Mouse (Mus musculus) cerebellum, adult 11-12 months (tissue): Measurements from ENCODE around the gene As3mt.
"Not testable (repeated sequence)": the region's sequence is repeated elsewhere in the genome, so short reads cannot be mapped to it uniquely, and the experiment has no call there.

Source experiments
- DNase-seq: peaks from one replicate; pipeline ENCODE4 v3.0.0; 2022

Gene As3mt

DNA sequence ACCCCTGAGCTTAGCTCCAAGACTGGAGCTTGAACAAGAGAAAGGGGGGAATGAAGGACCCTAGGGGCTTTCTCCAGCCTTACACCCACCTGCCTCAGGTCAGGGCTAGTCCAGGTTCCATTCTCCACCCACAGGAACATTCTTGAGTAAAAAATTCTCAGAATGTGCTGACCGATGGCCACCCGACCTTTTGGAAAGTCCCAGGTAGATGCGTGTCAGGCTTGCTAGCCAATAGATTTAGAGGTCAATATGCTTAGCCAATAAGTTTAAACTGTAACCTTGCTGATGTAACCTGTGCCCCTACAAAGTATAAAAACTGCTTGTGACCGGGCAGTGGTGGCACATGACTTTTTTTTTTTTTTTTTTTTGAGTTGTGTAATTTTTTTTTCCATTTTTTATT lies 49.0 kb downstream of the As3mt start:
- DNase-seq, result no peak

DNA sequence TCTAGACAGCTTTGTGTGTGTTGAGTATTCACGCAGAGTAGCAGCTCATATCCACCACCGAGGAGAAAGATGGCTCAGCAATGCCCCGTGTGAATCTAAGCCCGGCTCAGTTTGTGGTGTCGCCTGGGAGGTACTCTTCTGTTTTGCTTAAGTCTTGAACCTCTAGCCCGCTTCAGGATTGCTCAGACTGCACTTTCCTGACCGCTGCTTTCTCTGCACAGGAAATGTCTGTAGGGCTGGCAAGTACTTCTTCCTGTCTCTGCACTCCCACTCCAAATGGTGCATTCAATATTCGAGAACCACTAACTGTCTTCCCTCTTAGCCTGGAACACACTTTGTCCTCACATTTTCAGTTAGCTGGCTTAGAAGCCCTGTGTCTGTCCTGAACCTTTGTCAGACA lies 51.8 kb downstream of the As3mt start:
- no peak for DNase-seq

DNA sequence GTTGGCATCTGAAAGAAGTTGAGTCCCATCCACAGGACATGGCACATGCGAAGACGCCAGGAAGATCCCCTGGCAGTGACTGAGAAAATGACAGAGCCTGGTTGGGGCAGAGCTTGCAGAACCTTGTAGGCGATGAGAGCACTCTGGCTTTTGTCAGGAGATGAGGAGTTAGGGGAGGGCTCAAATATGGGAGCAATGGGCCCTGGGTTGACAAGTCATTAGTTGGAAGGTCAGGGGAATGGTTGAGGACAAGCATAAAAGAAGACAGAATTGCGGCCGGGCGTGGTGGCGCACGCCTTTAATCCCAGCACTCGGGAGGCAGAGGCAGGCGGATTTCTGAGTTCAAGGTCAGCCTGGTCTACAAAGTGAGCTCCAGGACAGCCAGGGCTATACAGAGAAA lies 52.7 kb downstream of the As3mt start:
- DNase-seq, result peak; percentile 45

DNA sequence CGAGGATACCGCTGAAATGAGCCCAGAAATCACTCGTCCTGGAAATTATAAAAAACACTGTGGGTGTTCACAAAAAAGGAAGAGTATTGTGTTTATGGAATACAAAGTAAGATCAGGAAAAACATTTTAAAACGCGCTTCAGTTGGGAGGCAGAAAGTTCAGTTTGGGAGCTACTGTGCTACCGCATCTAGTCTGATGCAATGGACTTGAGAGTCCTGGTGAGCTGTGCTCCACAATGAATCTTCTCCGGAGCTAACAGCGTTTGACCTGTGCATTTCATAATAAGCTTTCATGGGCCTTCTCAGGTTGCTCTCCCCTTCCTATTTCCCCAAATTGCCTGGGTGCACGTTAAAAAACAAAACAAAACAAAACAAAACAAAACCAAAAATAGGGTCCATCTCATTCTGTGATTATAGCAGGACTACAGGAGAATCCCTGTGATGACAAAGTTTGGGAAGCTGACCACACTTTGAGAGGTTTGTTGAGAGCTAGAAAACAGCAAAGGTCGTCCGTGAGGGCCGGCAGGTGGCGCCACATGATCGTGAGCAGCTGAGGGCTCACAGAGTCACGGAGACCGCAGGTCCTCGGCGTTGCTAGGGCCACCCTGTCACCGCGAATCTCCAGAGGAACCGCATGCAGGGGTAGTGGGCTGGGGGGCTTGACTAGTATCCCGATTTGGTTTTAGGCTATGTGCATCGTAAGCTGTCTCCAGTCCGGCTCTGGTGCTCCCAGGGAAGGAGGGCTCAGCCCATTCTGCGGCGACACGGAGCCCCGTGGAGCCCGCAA lies 53.3 kb downstream of the As3mt start:
- no peak for DNase-seq

DNA sequence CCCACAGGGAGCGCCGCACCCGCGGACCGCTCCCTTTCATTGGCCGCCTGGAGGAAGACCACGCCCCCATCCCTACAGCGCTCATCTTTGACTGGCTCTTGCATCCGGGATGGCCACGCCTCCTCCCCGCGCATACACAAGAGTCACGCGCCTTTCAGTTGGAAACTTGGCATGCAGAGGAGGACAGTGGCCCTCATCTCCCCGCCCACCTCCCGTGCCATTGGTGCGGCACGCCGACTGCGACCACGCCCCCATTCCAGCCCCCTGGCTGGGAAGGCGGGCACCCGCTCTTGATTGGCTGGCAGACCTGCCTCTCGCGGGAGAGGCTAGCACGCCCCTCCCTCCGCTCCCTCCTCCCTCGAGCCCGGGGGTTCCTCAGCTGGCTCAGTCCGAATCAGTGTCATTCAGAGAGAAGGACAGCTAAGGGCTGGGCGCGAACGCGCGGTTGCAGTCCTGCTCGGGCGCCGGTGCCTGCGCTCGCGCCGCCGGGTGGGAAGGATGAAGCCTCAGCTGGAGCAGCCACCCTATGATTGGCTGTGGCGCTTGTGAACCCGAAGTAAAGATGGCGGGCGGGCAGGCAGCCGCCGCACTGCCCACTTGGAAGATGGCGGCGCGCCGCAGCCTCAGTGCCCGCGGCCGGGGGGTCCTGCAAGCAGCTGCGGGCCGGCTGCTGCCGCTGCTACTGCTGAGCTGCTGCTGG lies 54.1 kb downstream of the As3mt start, which contains the start of gene Cnnm2:
Cnnm2 (plus strand) TSS at position 350 of the 700 bp plus-strand sequence.
- peak; percentile 100 for DNase-seq

DNA sequence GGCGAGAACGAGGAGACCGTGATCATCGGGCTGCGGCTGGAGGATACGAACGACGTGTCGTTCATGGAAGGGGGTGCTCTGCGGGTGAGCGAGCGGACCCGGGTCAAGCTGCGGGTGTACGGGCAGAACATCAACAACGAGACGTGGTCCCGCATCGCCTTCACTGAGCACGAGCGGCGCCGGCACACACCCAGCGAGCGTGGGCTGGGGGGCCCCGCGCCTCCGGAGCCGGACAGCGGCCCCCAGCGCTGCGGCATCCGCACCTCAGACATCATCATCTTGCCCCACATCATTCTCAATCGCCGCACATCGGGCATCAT lies 54.7 kb downstream of the As3mt start:
- DNase-seq, result no peak

DNA sequence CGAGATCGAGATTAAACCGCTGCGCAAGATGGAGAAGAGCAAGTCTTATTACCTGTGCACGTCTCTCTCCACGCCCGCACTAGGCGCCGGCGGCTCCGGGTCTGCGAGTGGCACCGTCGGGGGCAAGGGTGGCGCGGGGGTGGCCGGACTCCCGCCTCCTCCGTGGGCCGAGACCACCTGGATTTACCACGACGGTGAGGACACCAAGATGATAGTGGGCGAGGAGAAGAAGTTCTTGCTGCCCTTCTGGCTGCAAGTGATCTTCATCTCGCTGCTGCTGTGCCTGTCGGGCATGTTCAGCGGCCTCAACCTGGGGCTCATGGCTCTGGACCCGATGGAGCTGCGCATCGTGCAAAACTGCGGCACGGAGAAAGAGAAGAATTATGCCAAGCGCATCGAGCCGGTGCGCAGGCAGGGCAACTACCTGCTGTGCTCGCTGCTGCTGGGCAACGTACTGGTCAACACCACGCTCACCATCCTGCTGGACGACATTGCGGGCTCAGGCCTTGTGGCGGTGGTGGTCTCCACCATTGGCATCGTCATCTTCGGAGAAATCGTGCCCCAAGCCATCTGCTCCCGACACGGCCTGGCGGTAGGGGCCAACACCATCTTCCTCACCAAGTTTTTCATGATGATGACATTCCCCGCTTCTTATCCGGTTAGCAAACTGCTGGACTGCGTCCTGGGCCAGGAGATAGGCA lies 55.2 kb downstream of the As3mt start:
- peak; percentile 70 for DNase-seq

DNA sequence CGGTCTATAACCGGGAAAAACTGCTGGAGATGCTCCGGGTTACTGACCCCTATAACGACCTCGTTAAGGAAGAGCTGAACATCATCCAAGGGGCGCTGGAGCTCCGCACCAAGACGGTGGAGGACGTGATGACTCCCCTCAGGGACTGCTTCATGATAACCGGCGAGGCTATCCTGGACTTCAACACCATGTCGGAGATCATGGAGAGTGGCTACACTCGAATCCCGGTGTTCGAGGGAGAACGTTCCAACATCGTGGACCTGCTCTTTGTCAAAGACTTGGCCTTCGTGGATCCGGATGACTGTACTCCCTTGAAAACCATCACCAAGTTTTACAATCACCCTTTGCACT lies 55.7 kb downstream of the As3mt start:
- no peak for DNase-seq

DNA sequence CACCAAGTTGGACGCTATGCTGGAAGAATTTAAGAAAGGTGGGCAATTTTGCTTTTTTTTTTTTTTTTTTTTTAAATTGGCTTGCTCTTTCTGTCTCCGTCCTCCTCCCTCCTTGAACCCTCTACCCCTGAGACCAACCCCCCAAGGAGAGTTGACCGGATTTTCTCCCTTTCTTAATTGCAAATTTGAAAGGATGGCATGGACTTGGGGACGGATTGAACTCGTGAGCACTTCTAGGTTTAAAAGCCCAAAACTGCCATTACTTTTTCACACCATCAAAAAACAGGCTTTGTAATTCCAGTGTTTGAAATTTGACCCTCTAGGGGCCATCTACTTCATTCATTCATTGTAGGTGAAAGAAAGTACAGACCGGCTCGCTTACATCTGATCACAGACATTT lies 56.1 kb downstream of the As3mt start:
- DNase-seq, result no peak

DNA sequence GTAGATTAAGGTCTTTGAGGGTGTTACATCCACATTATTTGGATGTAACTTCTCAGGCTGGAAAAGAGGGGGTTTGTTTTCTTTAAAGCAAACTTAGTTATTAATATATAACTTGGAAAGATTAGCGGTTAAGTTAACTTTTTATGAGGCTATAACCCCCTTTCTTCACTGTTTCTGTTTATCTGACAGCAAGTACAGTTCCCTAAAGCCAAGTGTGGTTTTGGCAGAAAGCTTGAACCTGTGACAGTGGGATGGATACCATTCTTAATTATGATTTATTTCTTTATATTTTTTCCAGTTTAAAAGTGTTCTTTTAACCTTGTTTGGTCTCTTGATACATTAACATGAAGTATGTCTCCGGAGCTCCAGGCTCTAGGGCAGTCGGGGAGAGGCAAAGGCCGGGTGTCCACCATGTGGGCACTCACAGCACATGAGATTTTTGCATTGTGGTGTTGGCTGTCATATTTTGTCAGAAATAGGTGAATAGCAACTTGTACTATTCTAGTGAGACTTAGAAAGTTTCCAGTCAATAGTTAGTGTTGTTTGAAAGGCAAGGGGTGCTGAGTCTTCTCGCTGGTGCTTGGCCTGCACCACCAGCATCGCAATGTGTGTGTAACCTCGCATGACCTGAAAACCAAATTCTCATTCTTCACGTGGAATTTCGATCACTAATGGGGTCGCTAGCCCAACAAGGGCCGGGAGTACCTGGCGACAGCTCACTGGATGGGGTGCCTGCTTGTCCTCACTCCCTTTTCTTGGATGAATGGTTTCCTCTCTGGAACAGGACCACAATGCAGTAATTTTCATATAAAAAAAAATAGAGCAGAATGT lies 56.9 kb downstream of the As3mt start:
- DNase-seq, result no peak

DNA sequence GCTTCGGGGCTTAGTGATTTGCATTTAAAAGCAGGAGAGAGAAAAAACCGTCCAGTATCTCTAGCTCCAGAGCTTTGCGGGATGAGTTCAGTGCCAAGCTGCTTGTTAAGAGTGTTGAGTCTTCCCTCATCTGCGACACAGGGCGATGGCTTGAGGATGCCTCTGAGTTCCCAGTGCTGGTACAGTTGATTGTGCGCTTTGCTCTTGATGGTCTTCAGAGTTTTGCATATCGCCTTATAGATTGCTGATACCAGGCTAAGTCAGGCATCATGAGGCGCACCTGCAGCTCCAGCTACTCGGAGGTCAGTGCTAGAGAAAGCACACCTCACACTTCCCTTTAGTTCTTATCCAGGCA lies 57.5 kb downstream of the As3mt start:
- no peak for DNase-seq

DNA sequence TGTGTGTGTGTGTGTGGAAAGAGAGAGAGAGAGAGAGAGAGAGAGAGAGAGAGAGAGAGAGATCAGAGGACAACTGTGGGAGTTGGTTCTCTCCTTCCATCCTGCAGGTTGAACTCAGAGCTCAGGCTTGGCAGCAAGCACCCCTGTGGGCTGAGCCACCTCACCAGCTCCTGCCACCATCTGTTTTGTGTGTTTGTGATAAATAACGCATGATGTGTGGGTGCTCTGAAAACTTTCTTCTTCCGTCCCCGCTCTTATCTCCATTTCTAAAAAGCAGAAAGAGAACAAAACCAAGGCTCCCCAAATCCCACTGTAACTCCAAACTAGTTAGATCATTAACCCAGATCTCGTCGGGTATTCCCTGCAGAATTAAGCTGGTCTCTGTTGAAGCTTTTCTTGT lies 58.9 kb downstream of the As3mt start:
- peak; percentile 47 for DNase-seq

DNA sequence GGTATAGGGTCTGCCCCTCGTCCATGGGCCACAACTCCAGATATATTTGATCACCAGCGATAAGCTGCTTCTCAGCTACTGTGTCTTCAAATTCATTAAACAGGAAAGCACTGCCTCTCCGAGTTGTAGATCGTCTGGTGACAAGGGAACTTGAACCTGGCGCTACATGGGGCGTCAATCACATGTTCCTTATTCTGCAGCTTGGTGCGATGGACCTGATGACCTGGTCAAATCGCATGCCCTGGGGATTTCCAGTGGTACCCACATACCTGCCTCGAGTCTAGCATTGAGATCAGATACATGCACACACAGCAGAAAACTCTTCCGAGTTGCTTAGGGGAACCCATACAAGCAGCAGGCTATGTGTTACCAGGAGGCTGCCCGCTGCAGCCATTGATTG lies 62.5 kb downstream of the As3mt start:
- DNase-seq, result no peak

DNA sequence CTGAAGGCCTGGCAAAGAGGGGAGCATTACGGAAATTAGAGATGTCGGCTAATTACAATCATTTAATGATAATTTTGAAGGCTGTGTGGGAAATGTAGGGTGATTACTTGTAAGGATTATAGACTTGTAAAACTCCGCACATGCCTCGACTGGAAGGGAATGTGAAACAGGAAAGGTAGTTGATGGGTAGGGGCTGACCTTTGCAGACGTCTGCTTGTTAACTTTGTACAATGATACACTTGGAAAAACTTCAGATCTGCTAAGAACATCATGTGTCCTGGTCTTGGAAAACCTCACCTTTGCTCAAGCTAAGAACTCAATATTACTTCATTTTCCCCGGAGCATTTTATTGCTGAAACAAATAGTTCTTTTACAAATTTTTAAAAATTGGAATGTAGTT lies 64.5 kb downstream of the As3mt start:
- DNase-seq, result no peak

DNA sequence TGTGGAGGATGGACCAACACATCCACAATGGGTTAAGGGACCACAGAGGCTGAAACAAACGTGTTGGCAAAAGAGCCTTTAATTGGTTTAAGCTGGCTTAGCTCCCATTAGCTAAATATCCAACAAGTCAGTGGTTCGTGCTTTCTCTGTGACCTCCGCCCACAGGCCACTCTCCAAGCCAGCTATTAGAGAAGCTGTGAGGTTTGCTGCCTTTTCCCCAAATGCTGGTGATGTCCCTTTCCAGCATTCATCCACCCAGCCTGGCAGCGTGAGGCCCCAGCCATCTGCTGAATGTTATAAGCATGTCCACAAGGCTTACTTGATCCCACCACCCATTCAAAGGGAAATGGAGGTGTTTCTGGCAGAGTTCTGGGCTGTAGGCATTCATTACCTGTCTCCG lies 69.1 kb downstream of the As3mt start:
- no peak for DNase-seq

DNA sequence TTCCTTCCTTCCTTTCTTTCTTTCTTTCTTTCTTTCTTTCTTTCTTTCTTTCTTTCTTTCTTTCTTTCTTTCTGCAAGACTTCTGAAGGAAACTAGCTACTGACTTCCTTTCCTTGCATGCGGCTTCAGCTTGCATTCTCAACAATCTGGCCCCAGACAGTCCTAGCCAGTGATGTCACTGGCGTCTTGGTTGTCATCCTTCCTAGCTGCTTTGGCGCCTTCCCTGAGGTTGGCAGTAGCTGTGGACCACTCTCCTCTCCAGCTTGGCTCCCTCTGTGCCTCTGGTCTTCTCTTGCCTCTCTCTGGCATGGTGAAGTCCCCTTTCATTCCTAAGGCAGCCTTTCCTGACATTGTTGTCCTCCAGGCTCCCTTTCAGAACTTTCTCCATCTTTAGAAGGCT lies 69.6 kb downstream of the As3mt start:
- no peak for DNase-seq

DNA sequence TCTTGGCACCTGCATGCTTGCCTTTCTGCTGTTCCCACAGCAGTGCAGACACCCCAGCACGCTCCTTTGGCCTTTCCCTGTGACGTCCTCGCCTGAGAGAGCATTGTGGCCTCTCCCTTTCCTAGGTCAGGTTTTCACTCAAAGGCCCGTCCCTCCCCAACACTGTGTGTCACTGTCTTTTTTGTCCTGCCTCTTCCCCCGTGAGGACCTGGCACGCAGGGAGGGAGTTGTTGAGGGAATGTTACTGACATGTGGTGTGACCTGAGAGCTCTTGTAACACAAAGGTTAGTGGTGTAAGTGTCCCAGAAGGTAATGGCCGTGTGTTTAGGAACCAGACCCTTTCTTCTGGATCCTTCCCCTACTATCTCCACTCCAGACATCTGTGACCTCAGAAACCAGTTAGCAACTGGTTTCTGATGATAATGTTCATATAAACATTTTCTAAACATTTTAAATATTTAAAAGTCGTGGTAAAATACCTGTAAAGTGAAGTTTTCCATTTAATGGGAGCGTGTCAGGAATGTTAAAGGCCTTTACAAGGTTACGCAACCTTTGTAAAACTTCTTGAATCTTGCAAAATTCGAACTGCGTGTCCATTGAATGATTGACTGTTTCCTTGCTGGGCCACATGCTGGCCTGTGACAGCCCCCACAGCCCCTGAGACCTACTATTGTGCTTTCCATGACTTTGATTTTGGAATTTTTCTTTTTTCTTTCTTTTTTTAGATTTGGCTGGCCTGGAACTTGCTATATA lies 70.8 kb downstream of the As3mt start:
- no peak for DNase-seq

DNA sequence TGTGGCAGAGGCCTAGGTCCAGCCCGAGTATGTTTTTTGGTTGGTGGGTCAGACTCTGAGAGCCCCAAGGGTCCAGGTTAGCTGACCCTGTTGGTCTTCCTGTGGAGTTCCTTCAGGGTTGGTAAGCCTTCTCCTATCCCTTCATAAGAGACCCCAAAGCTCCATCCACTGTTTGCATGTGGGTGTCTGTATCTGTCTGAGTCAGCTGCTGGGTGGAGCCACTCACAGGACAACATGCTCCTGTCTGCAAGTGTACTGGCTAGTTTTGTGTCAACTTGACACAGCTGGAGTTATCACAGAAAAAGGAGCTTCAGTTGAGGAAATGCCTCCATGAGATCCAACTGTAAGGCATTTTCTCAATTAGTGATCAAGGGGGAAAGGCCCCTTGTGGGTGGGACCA lies 71.9 kb downstream of the As3mt start:
- DNase-seq, result not testable (repeated sequence)

DNA sequence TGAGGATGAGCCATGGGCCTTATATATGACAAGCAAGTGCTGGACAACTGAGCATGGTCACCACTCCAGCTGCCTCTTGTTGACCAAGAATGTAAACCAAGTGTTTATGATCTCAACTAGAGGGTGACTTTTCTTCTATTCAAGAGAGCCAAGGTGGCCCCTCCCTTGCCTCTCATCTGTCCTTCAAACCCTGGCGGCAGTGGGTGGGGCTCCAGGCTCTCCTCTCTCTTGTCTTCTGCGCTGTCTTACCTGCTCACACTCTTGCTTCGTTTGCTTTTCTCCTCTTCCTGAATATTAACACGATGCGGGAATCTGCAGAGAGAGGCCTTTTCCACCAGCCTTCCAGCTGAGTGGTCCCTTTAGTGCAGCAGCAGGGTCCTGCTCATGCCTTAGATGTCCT lies 76.8 kb downstream of the As3mt start:
- no peak for DNase-seq

DNA sequence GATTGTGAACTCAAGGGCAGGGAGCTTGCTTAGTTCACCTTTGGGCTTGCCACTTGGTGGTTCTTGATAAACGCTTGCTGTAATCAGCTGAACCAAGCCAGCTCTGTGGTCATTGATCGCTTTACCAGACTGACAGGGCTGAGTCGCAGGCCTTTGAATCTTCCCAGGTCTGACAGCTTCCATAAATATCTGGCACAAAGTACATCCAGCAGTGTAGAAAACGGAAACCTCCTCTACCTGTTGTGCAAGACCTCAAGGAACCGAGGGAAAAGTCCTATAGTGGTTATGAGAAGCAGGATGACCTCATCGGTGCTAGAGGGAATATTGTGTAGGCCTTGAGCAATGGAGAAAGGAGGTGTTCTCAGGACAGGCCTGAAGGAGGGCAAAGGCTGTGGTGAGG lies 77.2 kb downstream of the As3mt start:
- no peak for DNase-seq

DNA sequence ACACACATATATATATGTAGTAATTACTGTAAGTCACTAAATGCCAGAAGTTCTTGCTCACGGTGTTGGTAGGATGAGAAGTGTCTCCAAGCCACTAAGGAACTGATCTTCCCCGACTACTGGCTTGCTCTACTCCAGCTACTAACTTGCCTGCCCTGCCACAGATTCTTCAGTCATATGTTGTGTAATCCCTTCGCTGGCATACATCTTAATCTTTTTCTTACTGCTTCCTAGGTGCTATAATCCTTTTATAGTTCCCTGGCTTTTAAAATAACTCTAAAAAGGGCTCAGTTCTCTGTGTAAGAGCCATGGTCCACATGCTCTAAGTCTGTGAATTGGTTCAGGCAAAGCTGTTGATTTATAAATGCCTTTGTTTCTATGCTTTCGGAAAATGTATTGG lies 78.4 kb downstream of the As3mt start:
- no peak for DNase-seq

DNA sequence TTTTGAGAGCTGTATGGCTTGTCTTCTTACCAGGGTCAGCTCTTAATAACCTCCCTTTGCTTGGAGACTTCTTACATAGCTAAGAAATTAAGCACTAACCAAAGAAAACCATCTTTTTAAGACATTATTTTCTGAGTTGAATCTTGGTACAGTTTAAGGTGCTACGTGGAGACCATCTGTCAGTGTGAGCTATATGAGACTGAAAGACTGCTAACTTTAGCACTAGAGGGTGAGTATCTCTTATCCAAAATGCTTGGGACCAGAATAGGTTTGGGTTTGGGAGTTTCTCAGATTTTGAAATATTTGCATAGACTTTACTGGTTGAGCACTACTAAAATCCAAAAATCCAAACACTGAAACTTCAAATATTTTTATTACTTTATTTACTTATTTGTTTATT lies 82.5 kb downstream of the As3mt start:
- no peak for DNase-seq
